Mouse (Mus musculus): ENCODE measurements around the gene Nrros.
A peak's percentile ranks its signal among the peaks of the same experiment; 100 is the strongest.
"Not testable (repeated sequence)": the region's sequence is repeated elsewhere in the genome, so short reads cannot be mapped to it uniquely, and the experiment has no call there.

Nrros gene

DNA sequence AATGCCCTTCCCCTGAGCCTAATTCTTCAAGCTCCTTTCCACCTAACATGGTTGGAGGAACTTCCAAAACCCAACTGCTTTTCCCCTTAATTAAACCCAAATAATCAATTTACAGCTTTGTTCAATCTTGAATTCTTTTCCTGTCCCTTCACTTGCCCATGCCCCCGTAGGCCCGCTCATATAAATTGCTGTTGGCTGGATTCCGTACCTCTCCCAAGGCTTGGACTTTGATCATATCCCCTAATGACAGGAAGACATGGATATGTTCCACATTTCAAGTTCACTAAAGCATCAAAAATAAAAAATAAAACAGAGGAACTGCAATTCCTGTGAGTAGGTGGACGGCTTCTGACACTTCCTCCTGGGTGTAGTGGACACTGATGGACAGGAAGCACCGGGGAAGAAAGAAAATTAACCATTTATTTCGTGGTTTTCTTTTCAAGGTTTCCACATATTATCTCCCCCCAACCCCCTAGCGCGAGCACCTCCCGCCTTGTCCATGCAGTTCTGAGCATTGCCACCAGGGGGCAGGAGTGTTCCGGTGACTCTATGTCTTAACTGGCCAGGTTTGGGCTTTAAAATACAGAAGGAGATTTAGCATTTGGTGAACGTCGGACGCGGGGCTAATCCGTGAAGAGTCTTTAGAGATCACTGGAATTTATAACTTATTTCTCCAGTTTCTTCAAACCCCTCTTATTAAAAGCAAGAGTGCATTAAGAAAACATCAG is 50.3 kb downstream of the Nrros start:
- peak; percentile 36 for DNase-seq (ENCODE audit: low read depth)

DNA sequence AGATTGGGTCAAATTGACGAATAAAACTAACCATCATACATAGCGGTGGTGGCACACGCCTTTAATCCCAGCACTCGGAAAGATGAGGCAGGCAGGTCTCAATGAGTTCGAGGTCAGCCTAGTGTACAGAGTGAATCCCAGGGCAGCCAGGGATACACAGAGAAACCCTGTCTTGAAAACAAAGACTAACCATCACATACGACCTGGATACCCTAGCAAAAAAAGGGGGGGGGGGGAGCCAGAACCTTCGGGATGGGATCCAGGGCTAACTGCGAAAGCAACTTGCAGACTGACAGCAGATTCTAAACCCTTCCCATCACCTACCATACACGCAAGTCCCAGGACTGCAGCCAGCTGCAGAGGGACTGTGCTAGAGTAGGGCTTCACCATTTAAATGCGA is 51.0 kb downstream of the Nrros start:
- DNase-seq (ENCODE audit: low read depth) = no peak

DNA sequence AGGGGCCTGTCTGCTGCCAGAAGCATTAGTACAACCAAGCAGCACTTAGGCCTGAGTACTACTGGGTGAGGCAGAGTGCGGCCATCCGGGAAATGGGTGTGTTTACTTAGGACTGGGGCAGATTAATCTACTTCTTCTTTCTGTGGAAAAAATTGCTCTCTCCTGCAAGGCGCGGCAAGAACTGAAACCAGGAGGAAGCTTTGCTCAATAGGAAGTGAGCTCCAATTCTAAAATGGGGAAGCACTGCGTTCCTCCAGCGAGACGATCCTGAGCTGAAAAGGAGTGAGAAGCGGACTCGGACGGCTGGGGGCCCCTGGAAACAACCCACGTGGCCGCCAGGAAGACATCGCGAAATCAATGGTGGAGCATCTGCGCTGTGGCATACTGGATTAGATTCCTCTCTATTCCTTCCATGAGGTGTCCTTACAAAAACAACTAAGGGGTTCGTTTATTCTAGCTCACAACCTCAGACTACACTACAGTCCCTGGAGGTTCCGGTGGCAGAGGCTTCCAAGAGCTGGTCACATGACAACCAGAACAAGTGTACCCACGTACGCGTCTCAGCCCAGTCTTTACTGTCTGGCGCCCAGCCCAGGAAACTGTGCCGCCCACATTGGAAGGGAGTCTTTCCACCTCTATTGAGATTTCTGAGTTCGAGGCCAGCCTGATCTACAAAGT is 51.7 kb downstream of the Nrros start:
- no peak for DNase-seq (ENCODE audit: low read depth)

DNA sequence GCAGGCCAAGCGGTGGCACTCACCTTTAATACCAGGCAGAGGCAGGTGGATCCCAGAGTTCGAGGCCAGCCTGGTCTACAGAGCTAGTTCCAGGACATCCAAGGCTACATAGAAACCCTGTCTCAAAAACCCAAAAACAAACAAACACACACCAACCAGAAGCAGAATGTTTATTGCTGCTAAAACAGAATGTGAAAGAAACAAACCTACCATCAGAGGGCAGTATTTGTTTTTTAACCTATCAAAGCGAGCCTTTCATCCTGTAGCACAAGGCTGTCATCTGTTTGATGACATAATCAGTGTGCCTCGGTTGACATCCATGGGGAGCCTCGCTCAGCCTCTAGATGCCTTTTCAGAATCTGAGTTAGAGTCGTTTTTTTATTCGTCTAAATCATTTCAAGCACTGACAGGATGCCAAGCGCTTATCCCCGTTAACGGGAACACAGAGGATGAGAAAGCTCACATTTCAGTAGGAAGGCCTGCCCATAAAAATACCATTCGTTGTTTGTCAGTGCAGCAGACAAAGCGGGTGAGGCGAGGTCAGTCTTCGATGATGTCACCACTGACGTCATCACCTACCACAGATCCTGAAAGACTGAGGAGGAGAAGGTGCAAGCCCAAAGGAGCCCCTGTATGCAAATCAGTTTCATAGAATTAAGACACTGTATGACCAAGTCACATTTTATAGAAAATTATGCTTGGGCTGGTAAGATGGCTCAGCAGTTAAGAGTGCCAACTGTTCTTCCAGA is 54.3 kb downstream of the Nrros start:
- DNase-seq (ENCODE audit: low read depth) = no peak

DNA sequence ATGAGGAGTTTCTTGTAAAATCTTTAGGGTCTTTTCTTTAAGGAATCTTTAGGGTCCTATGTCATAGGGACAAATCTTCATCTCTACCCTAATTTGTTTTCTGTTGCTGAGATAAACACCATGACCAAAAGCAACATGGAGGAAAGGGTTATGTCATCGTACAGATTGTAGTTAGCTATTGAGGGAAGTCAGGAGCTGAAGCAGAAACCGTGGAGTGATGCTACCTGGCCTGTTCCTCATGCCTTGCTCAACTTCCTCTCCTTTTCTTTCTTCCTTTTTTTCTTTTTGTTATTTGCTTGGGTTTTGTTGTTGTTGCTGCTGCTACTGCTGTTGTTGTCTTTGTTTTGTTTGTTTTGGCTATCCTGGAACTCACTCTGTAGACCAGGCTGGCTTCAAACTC is 56.8 kb downstream of the Nrros start:
- DNase-seq (ENCODE audit: low read depth) = no peak

DNA sequence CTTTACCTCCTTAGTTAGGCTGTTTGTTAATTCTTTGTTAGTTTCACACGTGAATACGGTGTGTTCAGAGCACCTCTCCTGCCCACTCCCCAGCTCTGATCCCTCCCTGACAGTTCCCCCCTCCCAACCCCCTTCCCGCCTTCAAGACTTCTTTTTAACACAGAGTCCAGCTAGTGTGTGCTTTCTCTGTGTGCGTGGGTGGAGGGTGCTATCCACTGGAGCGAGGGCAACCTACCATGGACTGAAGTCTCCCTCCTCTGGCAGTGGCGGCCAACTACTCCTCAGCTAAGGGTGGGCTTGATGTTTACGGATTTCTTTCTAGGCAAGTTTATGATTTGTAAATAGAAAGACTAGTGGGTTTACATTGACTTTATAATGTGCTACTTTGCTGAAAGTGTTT is 57.2 kb downstream of the Nrros start:
- no peak for DNase-seq (ENCODE audit: low read depth)

DNA sequence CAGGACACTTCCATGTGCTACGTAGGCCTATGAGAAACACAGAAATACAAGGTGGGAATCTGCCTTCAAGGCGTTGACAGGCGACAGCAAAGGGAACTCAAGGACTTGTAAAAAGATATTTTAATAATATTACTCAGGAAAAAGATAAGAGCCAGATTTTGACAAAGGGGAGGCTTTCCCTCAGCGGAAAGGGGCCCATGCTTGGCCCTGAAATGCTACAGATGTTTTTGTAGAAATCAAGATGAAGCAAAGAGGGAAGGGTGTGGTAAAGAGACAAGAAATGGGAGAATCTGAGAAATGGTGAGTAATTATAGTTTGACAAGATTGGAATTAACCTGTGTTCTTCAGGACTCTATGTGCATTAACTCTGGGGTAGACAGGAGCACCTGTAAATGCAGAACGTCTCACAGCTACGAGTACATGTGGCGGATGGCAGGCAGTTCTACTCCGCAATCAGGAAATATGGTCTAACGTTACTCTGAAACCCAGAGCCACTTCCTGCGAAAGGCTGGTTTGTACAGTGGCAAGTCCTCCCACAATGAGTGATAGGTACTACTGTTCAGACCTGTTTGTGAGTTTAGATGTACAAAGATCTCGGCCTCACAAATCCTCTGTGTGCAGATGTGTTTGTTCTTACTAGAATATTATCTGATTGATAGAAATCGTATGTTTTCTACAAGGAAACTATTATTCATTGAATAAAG is 57.9 kb downstream of the Nrros start:
- DNase-seq (ENCODE audit: low read depth) = no peak

DNA sequence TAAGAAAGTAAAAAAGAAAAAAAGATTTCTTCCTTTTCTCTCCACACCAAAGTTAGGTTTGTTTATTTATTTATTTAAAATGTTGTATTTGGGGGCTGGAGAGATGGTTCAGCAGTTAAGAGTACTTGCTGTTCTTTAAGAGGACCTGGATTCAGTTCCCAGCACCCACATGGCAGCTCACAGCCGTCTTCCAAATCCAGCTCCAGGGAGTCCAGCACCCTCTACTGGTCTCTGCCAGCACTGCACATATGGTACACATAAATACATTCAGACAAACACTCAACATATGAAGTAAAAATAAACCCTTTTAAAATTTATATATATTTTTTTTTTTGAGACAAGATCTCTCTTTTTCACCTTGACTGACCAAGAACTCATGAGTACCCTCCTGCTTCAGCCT is 59.7 kb downstream of the Nrros start:
- DNase-seq (ENCODE audit: low read depth) = no peak

DNA sequence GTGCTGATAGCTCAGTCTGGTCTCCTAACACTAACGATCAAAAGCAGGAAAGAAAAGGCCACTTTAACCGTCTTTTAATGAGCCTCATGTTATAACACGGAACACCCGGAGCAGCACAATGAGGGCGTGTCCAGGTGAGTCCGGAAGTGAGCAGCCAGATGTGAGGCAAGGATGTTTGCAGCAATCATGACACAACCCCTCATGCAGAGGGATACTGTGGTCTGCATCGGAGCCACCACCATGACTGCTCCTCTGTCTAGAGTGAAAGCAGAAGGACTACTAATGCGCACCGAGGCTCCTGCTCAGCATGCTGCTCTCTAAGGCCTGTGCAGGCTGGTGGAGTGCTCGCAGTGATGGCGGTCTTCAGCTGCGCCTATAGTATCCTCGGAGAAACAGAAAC is 63.1 kb downstream of the Nrros start:
- no peak for DNase-seq (ENCODE audit: low read depth)

DNA sequence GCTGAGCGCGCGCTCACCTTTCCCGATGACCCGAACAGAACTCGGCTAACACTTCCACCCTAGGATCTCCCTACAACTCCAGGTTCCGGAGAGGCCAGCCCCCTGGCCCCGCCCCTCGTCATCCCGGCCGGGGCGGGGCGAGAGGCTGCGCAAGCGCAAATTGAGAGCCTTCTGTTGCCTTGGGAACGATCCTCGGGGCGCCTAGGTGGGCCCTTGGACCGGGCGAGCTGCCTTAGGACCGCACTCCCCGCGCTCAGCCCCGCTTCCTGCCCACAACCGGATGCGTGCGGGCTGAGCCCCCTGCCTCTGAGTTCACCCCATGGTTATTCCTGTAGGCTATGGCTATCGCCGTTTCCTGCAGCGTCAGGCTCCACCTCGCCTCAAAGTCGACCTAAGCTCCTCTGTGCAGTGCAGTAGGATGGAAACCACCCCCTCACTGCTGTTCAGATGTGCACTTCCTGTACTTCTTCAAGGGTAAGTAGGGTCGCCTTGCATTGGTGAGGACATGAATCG is 65.7 kb downstream of the Nrros start, which contains the start of the genes Pigx and Cep19:
Pigx (minus strand) TSS at position 103 of the 513 bp plus-strand sequence.
Cep19 (plus strand) TSS at position 163 of the 513 bp plus-strand sequence.
- DNase-seq (ENCODE audit: low read depth) = peak; percentile 73

DNA sequence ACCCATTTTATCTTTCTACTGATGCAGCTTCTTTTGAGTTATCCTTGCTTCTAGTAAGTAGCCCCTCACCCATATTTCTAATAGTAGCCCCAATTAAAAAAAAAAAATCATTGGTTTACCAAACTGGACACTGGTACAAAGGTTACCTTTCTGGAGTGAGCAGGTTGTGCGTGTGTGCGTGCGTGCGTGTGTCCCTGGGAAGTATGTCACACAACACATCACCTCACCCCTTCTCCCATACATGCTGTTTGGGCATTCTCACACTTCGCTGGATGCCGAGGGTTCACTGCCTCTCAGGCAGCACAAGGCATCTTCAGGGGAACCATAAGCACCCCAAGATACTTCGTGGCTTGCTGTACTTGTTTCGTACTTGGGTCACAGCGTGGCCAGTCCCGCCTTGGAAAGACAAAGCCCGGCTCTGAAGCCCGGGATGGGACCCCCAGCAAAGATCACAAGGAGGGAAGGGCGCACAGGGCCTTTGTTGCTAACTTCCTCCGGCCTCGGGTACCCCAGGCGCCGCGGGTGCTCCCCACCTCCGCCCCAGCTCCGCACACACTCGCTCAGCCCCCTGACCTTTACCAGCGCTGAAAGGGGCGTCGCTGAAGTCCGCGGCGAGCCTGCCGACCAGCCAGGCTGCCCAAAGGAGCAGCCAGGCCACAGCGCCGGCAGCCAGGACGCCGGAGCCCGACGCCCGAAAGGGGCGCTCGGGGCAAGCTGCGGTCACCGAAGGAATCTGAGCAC is 66.3 kb downstream of the Nrros start:
- DNase-seq (ENCODE audit: low read depth) = no peak

DNA sequence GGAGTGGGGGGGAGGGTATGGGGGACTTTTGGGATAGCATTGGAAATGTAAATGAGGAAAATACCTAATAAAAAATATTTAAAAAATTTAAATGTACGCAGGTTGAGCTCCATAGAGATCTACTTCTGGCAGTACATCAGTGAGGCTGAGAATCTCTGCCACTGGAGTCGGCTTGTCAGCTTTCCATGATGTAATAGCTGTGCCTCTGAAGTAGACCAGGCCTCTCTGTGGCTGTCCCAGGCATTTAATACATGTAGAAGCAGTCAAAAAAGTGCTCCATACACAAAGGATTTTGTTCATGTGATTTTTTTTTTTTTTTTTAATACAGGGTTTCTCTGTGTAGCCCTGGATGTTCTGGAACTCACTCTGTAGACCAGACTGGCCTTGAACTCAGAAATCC is 67.6 kb downstream of the Nrros start:
- DNase-seq (ENCODE audit: low read depth) = not testable (repeated sequence)
